Mouse (Mus musculus): ENCODE results near the gene Ssc4d. TPM values are rescaled to one million over a fixed set of nuclear protein-coding genes. Genes with fewer than 3 reads are reported as not detected.

Ssc4d gene
- polyA plus RNA-seq, 1 experiment from 2014 or later: 2.5 TPM

GRCm38 (mm10) chr5:135960909-135961635 is 13.3 kb downstream of the Ssc4d start:
- ATAC-seq: no peak
- Histone ChIP-seq H3K27ac (ENCODE audit: low read length) (peak overlapping the region; percentile 94), H3K9me3 (ENCODE audit: low read length) (no peaks in the 10 kb centered on the region), H3K4me2 (replicated peaks; ENCODE audit: low read depth, low read length) (peak overlapping the region; percentile 92; the same call in 1 of the 2 replicates), H3K9ac (replicated peaks; ENCODE audit: low read depth) (no peak overlapping the region), H3K27me3 (replicated peaks; ENCODE audit: insufficient read depth, low read length) (no peaks in the 10 kb centered on the region), H3K36me3 (ENCODE audit: insufficient read depth, low read length) (no peaks in the 10 kb centered on the region), H3K4me3 (ENCODE audit: low read depth, low read length) (no peak overlapping the region), H3K4me1 (ENCODE audit: insufficient read depth, low read depth, low read length) (peaks cover 9% of the 10 kb centered on the region)
- TF ChIP-seq CTCF (IDR thresholded peaks at IDR 0.05): no peak
- TF ChIP-seq EP300 (IDR thresholded peaks at IDR 0.05): no peak
- WGBS: 96% methylated on average over 15 of the region's 15 CpGs
- no peak for DNase-seq (ENCODE audit: low spot score)

- ATAC-seq (no peak), DNase-seq (ENCODE audit: low spot score) (no peak)
- peaks cover 9% of the 10 kb centered on the region for H3K4me1 ChIP-seq (ENCODE audit: insufficient read depth, low read depth, low read length)
- H3K9ac ChIP-seq (replicated peaks; ENCODE audit: low read depth): no peak overlapping the region
- H3K4me2 ChIP-seq (replicated peaks; ENCODE audit: low read depth, low read length): no peak overlapping the region
- 92% methylated on average over 7 of the region's 7 CpGs for WGBS
- no peak overlapping the region for H3K27ac ChIP-seq (ENCODE audit: low read length)
- H3K27me3 ChIP-seq (replicated peaks; ENCODE audit: insufficient read depth, low read length): no peaks in the 10 kb centered on the region
- no peak overlapping the region for H3K4me3 ChIP-seq (ENCODE audit: low read depth, low read length)
- no peaks in the 10 kb centered on the region for H3K36me3 ChIP-seq (ENCODE audit: insufficient read depth, low read length)
- no peaks in the 10 kb centered on the region for H3K9me3 ChIP-seq (ENCODE audit: low read length)
- TF ChIP-seq CTCF (IDR thresholded peaks at IDR 0.05) (no peak), EP300 (IDR thresholded peaks at IDR 0.05) (no peak)
Observed at GRCm38 (mm10) chr5:135959911-135960310, 14.4 kb downstream of the Ssc4d start.

- no peak for ATAC-seq
- TF ChIP-seq EP300 (IDR thresholded peaks at IDR 0.05) (no peak), CTCF (IDR thresholded peaks at IDR 0.05) (no peak)
- peak overlapping the region; percentile 85; the same call in 1 of the 2 replicates for H3K27ac ChIP-seq (ENCODE audit: low read length)
- no peak for DNase-seq (ENCODE audit: low spot score)
- 90% methylated on average over 4 of the region's 4 CpGs for WGBS
- no peaks in the 10 kb centered on the region for H3K27me3 ChIP-seq (replicated peaks; ENCODE audit: insufficient read depth, low read length)
- no peaks in the 10 kb centered on the region for H3K9me3 ChIP-seq (ENCODE audit: low read length)
- no peaks in the 10 kb centered on the region for H3K36me3 ChIP-seq (ENCODE audit: insufficient read depth, low read length)
- H3K4me2 ChIP-seq (replicated peaks; ENCODE audit: low read depth, low read length): peak overlapping the region; percentile 44
- peaks cover 9% of the 10 kb centered on the region for H3K4me1 ChIP-seq (ENCODE audit: insufficient read depth, low read depth, low read length)
- H3K9ac ChIP-seq (replicated peaks; ENCODE audit: low read depth): no peak overlapping the region
- no peak overlapping the region for H3K4me3 ChIP-seq (ENCODE audit: low read depth, low read length)
Observed at GRCm38 (mm10) chr5:135958367-135958766, 16.0 kb downstream of the Ssc4d start.

GRCm38 (mm10) chr5:135957207-135957974 is 16.9 kb downstream of the Ssc4d start:
- Histone ChIP-seq H3K4me3 (ENCODE audit: low read depth, low read length) (peak overlapping the region; percentile 19), H3K9ac (replicated peaks; ENCODE audit: low read depth) (peak overlapping the region; percentile 24; the same call in 1 of the 2 replicates), H3K27me3 (replicated peaks; ENCODE audit: insufficient read depth, low read length) (no peaks in the 10 kb centered on the region), H3K9me3 (ENCODE audit: low read length) (no peaks in the 10 kb centered on the region), H3K4me2 (replicated peaks; ENCODE audit: low read depth, low read length) (peak overlapping the region; percentile 46), H3K4me1 (ENCODE audit: insufficient read depth, low read depth, low read length) (peaks cover 9% of the 10 kb centered on the region), H3K36me3 (ENCODE audit: insufficient read depth, low read length) (no peaks in the 10 kb centered on the region), H3K27ac (ENCODE audit: low read length) (peak overlapping the region; percentile 85)
- ATAC-seq: peak; percentile 83
- no peak; the same call in 1 of the 2 replicates for TF ChIP-seq CTCF (IDR thresholded peaks at IDR 0.05)
- TF ChIP-seq EP300 (IDR thresholded peaks at IDR 0.05): peak; percentile 76; the same call in 1 of the 2 replicates
- DNase-seq (ENCODE audit: low spot score): peak; percentile 100
- 7% methylated on average over 28 of the region's 28 CpGs for WGBS

- H3K4me1 ChIP-seq (ENCODE audit: insufficient read depth, low read depth, low read length): peaks cover 3% of the 10 kb centered on the region; the same call in 1 of the 2 replicates
- no peak for ATAC-seq
- H3K9ac ChIP-seq (replicated peaks; ENCODE audit: low read depth): peak overlapping the region; percentile 24; the same call in 1 of the 2 replicates
- H3K4me2 ChIP-seq (replicated peaks; ENCODE audit: low read depth, low read length): peak overlapping the region; percentile 46
- H3K27me3 ChIP-seq (replicated peaks; ENCODE audit: insufficient read depth, low read length): no peaks in the 10 kb centered on the region
- WGBS: 84% methylated on average over 9 of the region's 9 CpGs
- peak overlapping the region; percentile 80 for H3K27ac ChIP-seq (ENCODE audit: low read length)
- DNase-seq (ENCODE audit: low spot score): no peak
- no peaks in the 10 kb centered on the region for H3K36me3 ChIP-seq (ENCODE audit: insufficient read depth, low read length)
- no peak for TF ChIP-seq EP300 (IDR thresholded peaks at IDR 0.05)
- TF ChIP-seq CTCF (IDR thresholded peaks at IDR 0.05): no peak
- no peak overlapping the region for H3K4me3 ChIP-seq (ENCODE audit: low read depth, low read length)
- no peaks in the 10 kb centered on the region for H3K9me3 ChIP-seq (ENCODE audit: low read length)
Observed at GRCm38 (mm10) chr5:135956300-135957206, 17.8 kb downstream of the Ssc4d start.
